Mouse (Mus musculus): ENCODE data around the gene Smurf2. TPM values are rescaled to one million over a fixed set of nuclear protein-coding genes. Genes with fewer than 3 reads are reported as not detected.
A peak's percentile ranks its signal among the peaks of the same experiment; 100 is the strongest.
"Not testable (repeated sequence)": the region's sequence is repeated elsewhere in the genome, so short reads cannot be mapped to it uniquely, and the experiment has no call there.

The Smurf2 gene
- total and polyA plus RNA-seq, 2 experiments from 2014 or later, result 7.4 to 34.8 TPM

GRCm38 (mm10) chr11:106784476-106784875 lies 136.0 kb downstream of the Smurf2 start:
- Histone ChIP-seq H3K4me3 (ENCODE audit: low read depth, low read length) (no peak overlapping the region), H3K27ac (ENCODE audit: low read depth) (no peak overlapping the region), H3K9ac (replicated peaks; ENCODE audit: low read depth, low read length) (no peak overlapping the region), H3K4me1 (ENCODE audit: control insufficient read depth, insufficient read depth) (peaks cover 12% of the 10 kb centered on the region), H3K9me3 (replicated peaks; ENCODE audit: control insufficient read depth, low read length) (no peaks in the 10 kb centered on the region), H3K27me3 (ENCODE audit: control insufficient read depth, insufficient read depth, low read length) (no peaks in the 10 kb centered on the region), H3K4me2 (ENCODE audit: low read depth, low read length) (no peak overlapping the region), H3K36me3 (replicated peaks; ENCODE audit: control insufficient read depth, insufficient read depth, low read length) (peaks cover 62% of the 10 kb centered on the region)
- WGBS, result 74% methylated on average over 2 of the region's 2 CpGs
- TF ChIP-seq EP300 (IDR thresholded peaks at IDR 0.05; ENCODE audit: low read depth) (no peak), CTCF (IDR thresholded peaks at IDR 0.05; ENCODE audit: low read depth) (no peak)
- no peak for ATAC-seq (ENCODE audit: insufficient read depth, low read depth)
- no peak for DNase-seq (ENCODE audit: low spot score)

GRCm38 (mm10) chr11:106782841-106783764 lies 137.4 kb downstream of the Smurf2 start:
- H3K4me3 ChIP-seq (ENCODE audit: low read depth, low read length), result no peak overlapping the region
- ATAC-seq (ENCODE audit: insufficient read depth, low read depth), result no peak
- peaks cover 62% of the 10 kb centered on the region for H3K36me3 ChIP-seq (replicated peaks; ENCODE audit: control insufficient read depth, insufficient read depth, low read length)
- WGBS, result 70% methylated on average over 9 of the region's 9 CpGs
- H3K9me3 ChIP-seq (replicated peaks; ENCODE audit: control insufficient read depth, low read length), result no peaks in the 10 kb centered on the region
- peaks cover 12% of the 10 kb centered on the region for H3K4me1 ChIP-seq (ENCODE audit: control insufficient read depth, insufficient read depth)
- no peak for TF ChIP-seq CTCF (IDR thresholded peaks at IDR 0.05; ENCODE audit: low read depth)
- TF ChIP-seq EP300 (IDR thresholded peaks at IDR 0.05; ENCODE audit: low read depth), result no peak
- H3K4me2 ChIP-seq (ENCODE audit: low read depth, low read length), result no peak overlapping the region
- no peaks in the 10 kb centered on the region for H3K27me3 ChIP-seq (ENCODE audit: control insufficient read depth, insufficient read depth, low read length)
- no peak overlapping the region for H3K27ac ChIP-seq (ENCODE audit: low read depth)
- DNase-seq (ENCODE audit: low spot score), result no peak
- H3K9ac ChIP-seq (replicated peaks; ENCODE audit: low read depth, low read length), result no peak overlapping the region

GRCm38 (mm10) chr11:106782271-106782670 lies 138.2 kb downstream of the Smurf2 start:
- Histone ChIP-seq H3K36me3 (replicated peaks; ENCODE audit: control insufficient read depth, insufficient read depth, low read length) (peaks cover 62% of the 10 kb centered on the region), H3K4me1 (ENCODE audit: control insufficient read depth, insufficient read depth) (peaks cover 12% of the 10 kb centered on the region)
- not testable (repeated sequence) for H3K9ac ChIP-seq (replicated peaks; ENCODE audit: low read depth, low read length); ATAC-seq (ENCODE audit: insufficient read depth, low read depth); H3K4me3 ChIP-seq (ENCODE audit: low read depth, low read length); H3K4me2 ChIP-seq (ENCODE audit: low read depth, low read length); H3K27ac ChIP-seq (ENCODE audit: low read depth); H3K9me3 ChIP-seq (replicated peaks; ENCODE audit: control insufficient read depth, low read length); H3K27me3 ChIP-seq (ENCODE audit: control insufficient read depth, insufficient read depth, low read length); DNase-seq (ENCODE audit: low spot score)
- WGBS, result 75% methylated on average over 7 of the region's 7 CpGs

DNA sequence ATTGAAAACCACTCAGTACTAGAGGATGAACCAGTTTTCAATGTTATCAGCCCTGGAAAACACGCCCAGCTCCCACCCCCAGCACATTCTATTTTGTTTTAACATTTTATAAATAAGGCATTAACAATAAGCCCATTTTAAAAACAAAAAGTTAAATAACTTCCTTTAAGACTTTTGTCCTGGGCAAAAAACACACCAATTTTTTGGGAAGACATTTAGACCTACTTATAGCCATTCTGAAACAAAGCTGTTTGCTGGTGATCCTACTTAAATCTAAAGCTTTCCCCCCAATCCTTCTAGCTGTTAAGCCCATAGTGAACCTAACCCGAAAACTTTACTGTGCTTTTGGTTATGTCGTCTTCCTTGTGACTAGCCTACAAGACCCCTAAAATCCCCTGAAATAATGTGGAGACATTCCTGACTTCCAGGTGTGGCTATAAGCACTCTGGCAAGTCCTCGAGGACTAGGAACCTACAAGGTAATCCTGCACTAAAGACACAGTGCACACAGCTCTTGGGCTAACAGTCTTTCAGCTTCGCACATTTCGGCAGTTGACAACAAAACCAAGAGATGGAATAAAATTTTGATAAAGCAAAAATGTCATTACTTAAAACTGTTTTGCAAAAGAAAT lies 139.8 kb downstream of the Smurf2 start:
- Histone ChIP-seq H3K9ac (replicated peaks; ENCODE audit: low read depth, low read length) (no peak overlapping the region), H3K4me1 (ENCODE audit: control insufficient read depth, insufficient read depth) (peaks cover 4% of the 10 kb centered on the region), H3K27ac (ENCODE audit: low read depth) (no peak overlapping the region), H3K4me3 (ENCODE audit: low read depth, low read length) (no peak overlapping the region), H3K9me3 (replicated peaks; ENCODE audit: control insufficient read depth, low read length) (no peaks in the 10 kb centered on the region), H3K36me3 (replicated peaks; ENCODE audit: control insufficient read depth, insufficient read depth, low read length) (peaks cover 63% of the 10 kb centered on the region), H3K4me2 (ENCODE audit: low read depth, low read length) (no peak overlapping the region), H3K27me3 (ENCODE audit: control insufficient read depth, insufficient read depth, low read length) (no peaks in the 10 kb centered on the region)
- ATAC-seq (ENCODE audit: insufficient read depth, low read depth) (no peak), DNase-seq (ENCODE audit: low spot score) (no peak)
- WGBS, result 74% methylated on average over 6 of the region's 6 CpGs
- TF ChIP-seq CTCF (IDR thresholded peaks at IDR 0.05; ENCODE audit: low read depth), result no peak
- TF ChIP-seq EP300 (IDR thresholded peaks at IDR 0.05; ENCODE audit: low read depth), result no peak

- Histone ChIP-seq H3K4me1 (ENCODE audit: control insufficient read depth, insufficient read depth) (no peaks in the 10 kb centered on the region), H3K9me3 (replicated peaks; ENCODE audit: control insufficient read depth, low read length) (no peaks in the 10 kb centered on the region), H3K4me3 (ENCODE audit: low read depth, low read length) (no peak overlapping the region), H3K9ac (replicated peaks; ENCODE audit: low read depth, low read length) (no peak overlapping the region), H3K4me2 (ENCODE audit: low read depth, low read length) (peak overlapping the region; percentile 82), H3K27ac (ENCODE audit: low read depth) (peak overlapping the region; percentile 94), H3K27me3 (ENCODE audit: control insufficient read depth, insufficient read depth, low read length) (no peaks in the 10 kb centered on the region), H3K36me3 (replicated peaks; ENCODE audit: control insufficient read depth, insufficient read depth, low read length) (peaks cover 63% of the 10 kb centered on the region)
- TF ChIP-seq EP300 (IDR thresholded peaks at IDR 0.05; ENCODE audit: low read depth) (no peak), CTCF (IDR thresholded peaks at IDR 0.05; ENCODE audit: low read depth) (no peak)
- no peak for ATAC-seq (ENCODE audit: insufficient read depth, low read depth)
- WGBS, result 73% methylated on average over 4 of the region's 4 CpGs
- no peak for DNase-seq (ENCODE audit: low spot score)
Observed at GRCm38 (mm10) chr11:106780089-106780425, 140.5 kb downstream of the Smurf2 start.
